Mouse (Mus musculus) neural tube, embryonic 13.5 days (tissue): ENCODE measurements at regions not wholly inside any gene's neighbourhood (a gene's known extent, or its start where the extent isn't known, plus 50 kb on each side); places are given as distances from the start of the nearest gene placed in this dataset.

ENCODE experiments used
- ATAC-seq: fragments of 200-750 bp; cut with Nextera tagmentation; 2 replicates; pipeline ENCODE4 v1.8.0; 2017; ENCODE audit warnings: low read depth, mild to moderate bottlenecking, moderate TSS enrichment, moderate library complexity
- H3K27ac ChIP-seq: fragments of 300-500 bp; sonication (generic); replicated peaks from 2 replicates; pipeline ENCODE4 v1.5.1; 2015; ENCODE audit warnings: moderate library complexity, mild to moderate bottlenecking, inconsistent platforms
- H3K27me3 ChIP-seq: fragments of 300-500 bp; sonication (generic); 2 replicates; pipeline ENCODE4 v1.6.1; 2015; ENCODE audit warnings: mild to moderate bottlenecking, inconsistent platforms
- H3K36me3 ChIP-seq: fragments of 300-500 bp; sonication (generic); 2 replicates; pipeline ENCODE4 v1.6.1; 2015; ENCODE audit warnings: mild to moderate bottlenecking, inconsistent platforms
- H3K4me1 ChIP-seq: fragments of 300-500 bp; sonication (generic); replicated peaks from 2 replicates; pipeline ENCODE4 v1.6.1; 2015; ENCODE audit warnings: inconsistent platforms
- H3K4me2 ChIP-seq: fragments of 300-500 bp; sonication (generic); 2 replicates; pipeline ENCODE4 v1.6.1; 2015; ENCODE audit warnings: inconsistent platforms, mild to moderate bottlenecking, moderate library complexity
- H3K4me3 ChIP-seq: fragments of 300-500 bp; sonication (generic); 2 replicates; pipeline ENCODE4 v1.5.1; 2015; ENCODE audit warnings: mild to moderate bottlenecking, inconsistent platforms
- H3K9ac ChIP-seq: fragments of 300-500 bp; sonication (generic); 2 replicates; pipeline ENCODE4 v1.6.1; 2015; ENCODE audit warnings: moderate library complexity, mild to moderate bottlenecking, inconsistent platforms
- H3K9me3 ChIP-seq: fragments of 300-500 bp; sonication (generic); 2 replicates; pipeline ENCODE4 v1.6.1; 2016; ENCODE audit warnings: inconsistent platforms
- WGBS: fragments of 180-500 bp; shearing (Covaris S2); methylation state at CpG from one replicate; pipeline ENCODE4 v1.1.7; 2015; 5-methylcytosine and 5-hydroxymethylcytosine counted together

DNA sequence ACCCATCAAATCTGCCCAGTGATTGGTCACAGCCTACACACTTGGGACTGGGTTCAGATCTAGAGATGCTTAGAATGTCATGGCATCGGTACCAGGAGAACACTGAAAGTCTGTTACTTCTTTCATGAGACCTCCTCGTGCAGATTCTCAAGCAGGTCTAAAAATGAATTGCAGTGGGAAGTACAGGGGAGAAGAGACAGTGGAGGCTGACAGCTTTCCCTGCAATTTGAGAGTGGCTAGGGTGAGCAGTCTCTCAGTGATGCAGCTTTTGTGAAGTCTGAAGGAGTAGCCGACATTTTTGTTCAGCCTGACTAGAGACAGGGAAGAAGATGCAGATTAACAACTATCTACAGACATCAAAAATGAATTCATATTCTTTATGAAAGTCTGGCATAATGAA lies 112.5 kb downstream of the Fam198b start:
- H3K4me2 ChIP-seq: no peak overlapping the region
- no peak overlapping the region for H3K27ac ChIP-seq
- H3K4me1 ChIP-seq: no peaks in the 10 kb centered on the region
- H3K36me3 ChIP-seq: no peaks in the 10 kb centered on the region
- no peak for ATAC-seq
- no peak overlapping the region for H3K9ac ChIP-seq
- no peaks in the 10 kb centered on the region for H3K27me3 ChIP-seq
- no peak overlapping the region for H3K4me3 ChIP-seq
- H3K9me3 ChIP-seq: no peaks in the 10 kb centered on the region
- 80% methylated on average over 3 of the region's 3 CpGs for WGBS

DNA sequence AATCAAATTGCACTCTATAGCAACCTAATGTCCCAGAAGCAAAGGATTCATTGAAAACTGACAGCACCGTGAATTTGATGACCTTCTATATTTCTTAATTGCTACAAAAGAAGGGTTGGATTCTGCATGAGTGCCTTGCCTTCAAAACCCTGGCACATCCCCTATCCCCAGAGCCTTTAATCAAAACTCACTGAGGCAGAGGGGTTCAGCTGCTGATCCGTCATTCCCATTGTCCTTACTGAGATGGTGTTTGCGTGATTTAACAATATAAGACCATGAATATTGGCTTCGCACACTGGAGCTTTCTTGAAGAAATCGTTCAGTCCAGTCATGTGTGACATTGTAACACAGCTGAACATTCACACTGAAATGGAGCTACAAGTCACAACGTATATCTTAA lies 118.0 kb downstream of the Fam198b start:
- Histone ChIP-seq H3K4me2 (no peak overlapping the region), H3K4me3 (no peak overlapping the region), H3K36me3 (no peaks in the 10 kb centered on the region), H3K4me1 (no peaks in the 10 kb centered on the region; the same call in 1 of the 2 replicates), H3K27me3 (no peaks in the 10 kb centered on the region), H3K9ac (no peak overlapping the region), H3K27ac (no peak overlapping the region), H3K9me3 (no peaks in the 10 kb centered on the region)
- 40% methylated on average over 6 of the region's 6 CpGs for WGBS
- ATAC-seq: no peak

DNA sequence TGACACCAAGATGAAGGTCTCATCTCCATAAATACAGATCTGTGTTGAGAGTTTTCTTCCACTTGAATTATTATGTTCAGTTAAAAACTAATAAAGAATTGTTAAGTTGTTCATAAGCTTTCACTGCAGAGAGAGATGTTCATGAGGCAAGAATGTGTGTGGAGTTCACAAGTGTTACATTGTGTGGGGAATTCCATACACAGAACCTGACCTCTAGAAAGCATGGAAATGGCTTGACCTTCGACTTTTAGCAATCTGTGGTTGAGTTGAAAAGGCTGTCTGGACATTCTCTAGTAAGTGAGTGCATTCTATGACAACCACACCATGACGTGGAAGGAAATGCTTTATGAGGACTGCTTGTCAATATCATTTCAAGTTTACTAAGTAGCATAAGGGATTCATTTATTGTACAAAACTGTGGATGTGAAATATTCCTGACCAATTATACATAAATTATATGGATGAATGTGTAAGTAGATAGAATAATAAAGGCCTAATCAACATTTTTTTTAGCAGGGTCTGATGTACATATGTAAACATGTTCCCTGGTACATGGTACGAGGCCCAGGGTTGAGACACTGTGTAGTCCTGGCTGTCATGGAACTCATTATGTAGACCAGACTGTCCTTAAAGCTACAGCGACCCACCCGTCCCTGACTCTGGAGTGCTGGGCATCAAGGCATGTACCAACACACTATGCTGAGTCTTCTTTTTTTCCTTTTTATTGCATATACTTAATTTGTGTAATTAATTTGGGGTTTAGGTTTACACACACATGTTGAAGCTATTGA lies 119.2 kb downstream of the Fam198b start:
- WGBS: 53% methylated on average over 5 of the region's 5 CpGs
- ATAC-seq: no peak
- no peaks in the 10 kb centered on the region for H3K36me3 ChIP-seq
- H3K4me1 ChIP-seq: no peaks in the 10 kb centered on the region; the same call in 1 of the 2 replicates
- no peak overlapping the region for H3K4me2 ChIP-seq
- H3K27ac ChIP-seq: no peak overlapping the region
- H3K27me3 ChIP-seq: no peaks in the 10 kb centered on the region
- no peak overlapping the region for H3K4me3 ChIP-seq
- H3K9ac ChIP-seq: no peak overlapping the region
- no peaks in the 10 kb centered on the region for H3K9me3 ChIP-seq

DNA sequence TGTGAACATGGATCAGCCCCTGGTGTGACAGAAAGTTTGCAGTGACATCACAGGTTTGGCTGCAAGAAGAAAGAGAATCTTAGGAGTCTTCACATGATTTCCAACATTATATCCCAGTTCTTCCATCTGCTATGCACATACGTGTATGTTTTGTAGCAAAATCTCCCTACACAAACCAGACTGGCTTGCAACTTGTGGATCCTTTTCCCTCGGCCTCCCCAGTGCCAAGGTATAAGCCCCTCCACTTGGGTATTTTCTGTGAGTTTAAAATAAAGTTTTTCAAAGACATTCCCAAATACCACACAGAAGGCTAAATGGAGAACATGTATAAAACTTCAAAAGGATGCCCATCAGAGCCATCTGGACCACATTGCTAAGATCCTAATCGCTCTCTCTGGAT lies 120.2 kb downstream of the Fam198b start:
- no peak overlapping the region for H3K9ac ChIP-seq
- H3K4me2 ChIP-seq: no peak overlapping the region
- no peak overlapping the region for H3K4me3 ChIP-seq
- H3K4me1 ChIP-seq: no peaks in the 10 kb centered on the region; the same call in 1 of the 2 replicates
- no peaks in the 10 kb centered on the region for H3K36me3 ChIP-seq
- no peaks in the 10 kb centered on the region for H3K9me3 ChIP-seq
- no peak overlapping the region for H3K27ac ChIP-seq
- H3K27me3 ChIP-seq: no peaks in the 10 kb centered on the region
- ATAC-seq: no peak
- 87% methylated on average over 3 of the region's 3 CpGs for WGBS

DNA sequence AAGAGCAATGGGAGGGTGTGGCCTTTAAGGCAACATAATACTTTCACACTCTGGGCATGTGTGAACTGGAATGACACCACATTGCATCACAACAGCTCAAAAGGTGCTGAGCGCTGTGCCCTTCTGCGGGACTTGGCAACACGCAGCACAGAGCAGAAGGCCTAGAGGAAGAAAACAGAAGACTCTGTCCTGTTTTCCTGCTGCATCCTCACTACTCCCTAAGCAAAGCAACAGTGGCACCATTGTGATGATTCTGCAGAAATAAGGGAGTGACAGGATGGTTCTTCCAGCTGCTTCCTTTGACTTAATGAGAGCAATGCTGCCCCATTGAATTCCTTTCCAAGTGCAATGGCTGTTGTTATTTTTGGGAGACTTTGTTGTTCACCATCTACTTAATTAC lies 120.6 kb downstream of the Fam198b start:
- Histone ChIP-seq H3K9me3 (no peaks in the 10 kb centered on the region), H3K4me1 (no peaks in the 10 kb centered on the region; the same call in 1 of the 2 replicates), H3K36me3 (no peaks in the 10 kb centered on the region), H3K27ac (no peak overlapping the region), H3K9ac (no peak overlapping the region), H3K4me3 (no peak overlapping the region), H3K4me2 (no peak overlapping the region), H3K27me3 (no peaks in the 10 kb centered on the region)
- ATAC-seq: no peak
- WGBS: 87% methylated on average over 3 of the region's 3 CpGs

DNA sequence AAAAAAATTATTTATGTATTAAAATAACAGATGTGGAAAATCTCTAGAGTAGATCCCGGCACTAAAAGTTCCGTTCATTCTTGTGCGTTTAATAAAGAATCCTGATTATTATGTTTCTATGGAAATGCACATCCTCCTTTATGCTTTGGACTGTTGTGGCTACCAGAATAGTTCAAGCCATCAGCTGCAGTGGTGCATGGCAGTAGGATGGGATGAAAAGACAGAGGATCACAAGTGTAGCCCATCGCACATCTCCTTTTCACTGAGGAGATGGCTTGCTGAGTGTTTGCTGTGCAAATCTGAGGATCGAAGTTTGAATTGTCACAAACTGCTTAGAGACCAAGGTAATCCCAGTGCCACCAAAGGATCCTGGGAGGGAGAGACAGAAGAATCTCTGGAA lies 121.0 kb downstream of the Fam198b start:
- no peak for ATAC-seq

DNA sequence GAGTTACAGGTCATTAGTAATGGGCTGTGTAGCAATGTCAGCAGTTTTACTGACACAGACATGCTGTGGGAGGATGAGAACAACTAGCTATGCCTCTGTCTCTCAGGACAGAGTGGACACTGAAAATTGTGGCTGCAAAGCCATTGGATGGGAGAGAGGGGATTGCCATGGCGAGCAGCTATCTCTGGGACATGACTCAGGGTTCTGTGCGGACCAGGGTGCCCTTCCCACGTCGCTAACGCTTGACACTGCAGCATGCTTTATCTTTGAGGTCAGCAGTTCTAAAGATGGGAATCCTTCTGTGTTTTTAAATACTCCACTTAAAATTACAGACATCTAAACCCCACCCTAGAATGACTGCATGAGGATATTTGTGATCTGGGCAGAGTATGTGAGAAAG lies 121.9 kb downstream of the Fam198b start:
- no peak overlapping the region for H3K27ac ChIP-seq
- H3K4me1 ChIP-seq: no peaks in the 10 kb centered on the region; the same call in 1 of the 2 replicates
- no peak for ATAC-seq
- WGBS: 82% methylated on average over 5 of the region's 5 CpGs
- H3K27me3 ChIP-seq: no peaks in the 10 kb centered on the region
- no peak overlapping the region for H3K4me2 ChIP-seq
- no peaks in the 10 kb centered on the region for H3K36me3 ChIP-seq
- no peak overlapping the region for H3K9ac ChIP-seq
- no peak overlapping the region for H3K4me3 ChIP-seq
- no peaks in the 10 kb centered on the region for H3K9me3 ChIP-seq

More for the DNA sequence above, 121.0 kb downstream of the Fam198b start:
- H3K4me3 ChIP-seq: no peak overlapping the region
- no peak overlapping the region for H3K4me2 ChIP-seq
- WGBS: 94% methylated on average over 5 of the region's 5 CpGs
- no peaks in the 10 kb centered on the region; the same call in 1 of the 2 replicates for H3K4me1 ChIP-seq
- no peak overlapping the region for H3K27ac ChIP-seq
- H3K36me3 ChIP-seq: no peaks in the 10 kb centered on the region
- no peaks in the 10 kb centered on the region for H3K9me3 ChIP-seq
- no peak overlapping the region for H3K9ac ChIP-seq
- H3K27me3 ChIP-seq: no peaks in the 10 kb centered on the region

DNA sequence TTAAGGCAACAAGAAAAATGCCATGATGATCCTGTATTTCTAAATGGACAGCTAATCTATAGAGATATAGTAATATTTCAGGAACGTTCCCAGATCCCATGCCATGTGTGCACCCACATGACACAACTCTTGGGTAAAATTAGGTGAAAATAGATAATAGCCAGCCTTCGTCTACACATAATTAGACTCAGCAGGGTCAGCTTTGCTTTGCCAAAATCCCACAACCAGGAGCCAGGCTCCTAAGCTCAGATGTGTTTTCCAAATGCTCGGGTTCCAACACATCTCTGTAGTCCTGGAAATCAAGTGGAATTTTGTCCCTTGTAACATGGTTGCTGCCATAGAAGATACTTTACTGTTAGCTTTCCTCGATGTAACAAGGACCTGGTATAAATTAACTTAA lies 122.7 kb downstream of the Fam198b start:
- no peak overlapping the region for H3K4me3 ChIP-seq
- no peaks in the 10 kb centered on the region for H3K27me3 ChIP-seq
- no peak overlapping the region for H3K9ac ChIP-seq
- no peak for ATAC-seq
- H3K36me3 ChIP-seq: no peaks in the 10 kb centered on the region
- no peaks in the 10 kb centered on the region; the same call in 1 of the 2 replicates for H3K4me1 ChIP-seq
- H3K9me3 ChIP-seq: no peaks in the 10 kb centered on the region
- 79% methylated on average over 4 of the region's 4 CpGs for WGBS
- H3K4me2 ChIP-seq: no peak overlapping the region
- no peak overlapping the region for H3K27ac ChIP-seq

DNA sequence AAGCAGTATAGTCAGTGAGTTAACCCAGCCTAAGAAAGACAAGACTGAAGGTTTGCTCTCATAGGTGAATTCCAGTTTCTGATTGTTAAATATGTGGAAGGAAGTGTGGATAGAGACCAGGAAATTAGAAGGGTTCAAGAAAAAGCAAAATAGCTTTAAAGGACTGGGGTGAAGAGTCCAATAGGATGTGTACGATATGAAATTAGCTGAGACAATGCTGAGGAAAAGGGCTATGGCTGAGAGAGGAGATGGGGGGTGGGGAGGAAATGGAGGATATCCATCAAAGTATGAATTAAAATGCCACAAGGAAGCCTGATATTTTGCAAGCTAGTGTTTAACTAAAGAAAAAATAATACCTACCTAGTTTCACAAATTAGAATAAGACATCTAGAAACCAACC lies 124.9 kb downstream of the Fam198b start:
- H3K4me1 ChIP-seq: no peaks in the 10 kb centered on the region; the same call in 1 of the 2 replicates
- no peak overlapping the region for H3K4me3 ChIP-seq
- no peak overlapping the region for H3K27ac ChIP-seq
- ATAC-seq: no peak
- H3K9me3 ChIP-seq: no peaks in the 10 kb centered on the region
- no peak overlapping the region for H3K4me2 ChIP-seq
- WGBS: 89% methylated on average over 1 of the region's 1 CpGs
- no peaks in the 10 kb centered on the region for H3K27me3 ChIP-seq
- no peaks in the 10 kb centered on the region for H3K36me3 ChIP-seq
- H3K9ac ChIP-seq: no peak overlapping the region

DNA sequence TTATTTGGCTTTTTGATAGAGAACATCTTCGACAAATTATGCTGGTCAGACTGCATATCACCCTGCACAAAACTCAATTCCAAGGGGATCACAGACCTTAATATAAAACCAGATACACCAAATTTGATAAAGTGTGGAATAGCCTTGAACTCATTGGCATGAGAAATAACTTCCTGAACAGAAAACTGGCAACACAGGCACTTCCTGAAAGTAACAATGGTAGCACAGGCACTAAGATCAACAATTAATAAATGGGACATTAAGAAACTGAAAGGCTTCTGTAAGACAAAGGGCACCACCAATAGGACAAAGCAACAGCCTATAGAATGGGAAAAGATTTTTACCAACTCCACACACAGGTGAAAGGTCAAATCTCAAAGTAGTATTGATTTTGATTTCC lies 141.5 kb downstream of the Fam198b start:
- 96% methylated on average over 1 of the region's 1 CpGs for WGBS
- H3K36me3 ChIP-seq: no peaks in the 10 kb centered on the region
- H3K9ac ChIP-seq: no peak overlapping the region
- H3K4me3 ChIP-seq: no peak overlapping the region
- no peaks in the 10 kb centered on the region for H3K27me3 ChIP-seq
- H3K9me3 ChIP-seq: no peaks in the 10 kb centered on the region
- H3K4me2 ChIP-seq: no peak overlapping the region
- ATAC-seq: no peak
- H3K27ac ChIP-seq: no peak overlapping the region
- no peaks in the 10 kb centered on the region for H3K4me1 ChIP-seq

DNA sequence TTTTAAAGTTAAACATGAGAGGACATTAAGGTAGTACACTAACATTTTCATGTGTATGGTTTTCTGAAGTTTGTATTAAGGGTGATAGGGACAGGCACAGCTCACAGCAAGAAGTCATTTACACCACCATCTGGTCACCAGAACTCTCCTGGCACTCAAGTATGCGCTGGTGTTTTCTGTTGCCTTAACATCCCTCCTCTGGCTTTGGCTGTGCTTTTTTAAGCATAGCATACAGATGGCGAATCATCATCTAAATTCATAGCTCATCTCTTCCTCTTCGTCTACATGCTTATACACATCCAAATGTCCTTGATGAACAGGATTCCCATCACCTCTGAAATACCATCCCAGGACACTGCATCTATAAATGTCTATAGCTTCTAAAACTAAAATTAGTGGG lies 148.7 kb downstream of the Fam198b start:
- ATAC-seq: no peak
- WGBS: 84% methylated on average over 3 of the region's 3 CpGs
- H3K27me3 ChIP-seq: no peaks in the 10 kb centered on the region

DNA sequence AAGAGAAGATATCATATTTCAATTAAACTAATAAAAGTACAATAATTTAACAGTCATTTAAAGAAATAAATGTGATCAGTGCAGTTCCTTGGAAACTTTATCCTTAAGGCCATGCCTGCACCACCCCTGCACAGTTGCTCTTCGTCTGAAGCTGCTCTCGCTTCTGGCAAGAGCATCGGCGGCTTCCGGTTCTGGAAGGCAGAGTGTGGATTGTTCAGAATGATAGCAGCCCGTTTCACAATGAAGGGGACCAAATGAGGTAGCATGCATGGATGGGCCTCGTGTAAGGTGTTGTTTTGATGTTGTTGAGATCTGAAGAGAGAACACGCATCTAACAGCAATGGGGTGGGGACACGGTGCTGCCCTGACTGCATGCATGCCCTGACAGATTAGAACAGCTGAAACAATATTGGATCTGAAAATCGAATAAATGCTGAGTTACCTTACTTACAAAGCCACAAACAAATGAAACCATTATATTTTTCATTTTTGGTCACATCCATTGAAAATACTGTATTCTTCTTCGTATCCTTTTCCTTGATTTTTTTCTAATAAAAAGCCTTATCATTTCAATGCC lies 154.3 kb downstream of the Fam198b start:
- WGBS: 85% methylated on average over 11 of the region's 11 CpGs
- H3K27me3 ChIP-seq: no peaks in the 10 kb centered on the region
- H3K27ac ChIP-seq: no peak overlapping the region
- H3K9ac ChIP-seq: no peak overlapping the region
- no peaks in the 10 kb centered on the region for H3K9me3 ChIP-seq
- H3K4me3 ChIP-seq: no peak overlapping the region
- H3K36me3 ChIP-seq: no peaks in the 10 kb centered on the region
- ATAC-seq: no peak
- no peak overlapping the region for H3K4me2 ChIP-seq
- no peaks in the 10 kb centered on the region for H3K4me1 ChIP-seq

More for the DNA sequence above, 148.7 kb downstream of the Fam198b start:
- Histone ChIP-seq H3K4me1 (no peaks in the 10 kb centered on the region), H3K4me3 (no peak overlapping the region), H3K36me3 (no peaks in the 10 kb centered on the region), H3K9me3 (no peaks in the 10 kb centered on the region), H3K9ac (no peak overlapping the region), H3K27ac (no peak overlapping the region), H3K4me2 (no peak overlapping the region)
